8 mouse cellular contexts compared by ENCODE assay signal in the genomic region with DNA sequence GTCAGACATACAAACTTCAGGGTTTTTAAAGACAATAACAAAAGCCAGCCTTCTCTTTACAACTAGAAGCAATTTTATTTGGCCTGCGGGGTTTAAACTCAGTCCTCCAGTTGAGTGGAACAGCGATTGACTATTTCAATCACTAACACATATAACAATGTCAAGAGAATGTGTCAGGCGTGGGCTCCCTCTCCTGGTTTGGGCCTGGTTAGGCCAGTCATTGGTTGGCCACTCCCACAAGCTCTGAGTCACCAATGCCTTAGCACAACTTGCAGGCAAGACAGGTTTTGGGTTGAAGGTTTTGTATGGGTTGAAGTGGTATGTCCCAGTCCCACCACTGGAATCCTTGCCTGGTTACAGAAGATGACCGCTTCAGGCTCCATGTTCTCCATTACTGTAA. TPM values are rescaled to one million over a fixed set of nuclear protein-coding genes. Genes with fewer than 3 reads are reported as not detected.
DNase-seq lines count a peak whose midpoint lies in the region; ATAC-seq and TF ChIP-seq lines count a peak whose summit lies in the region.

No protein-coding gene starts in this region.

- no peaks in the 10 kb centered on the region for H3K4me1 ChIP-seq in forebrain, postnatal 0 days (ENCODE audit: insufficient read depth)
- H3K4me1 ChIP-seq in forebrain, embryonic 10.5 days: no peaks in the 10 kb centered on the region
- H3K4me1 ChIP-seq in lung, postnatal 0 days (ENCODE audit: insufficient read depth, low read depth, low read length): no peaks in the 10 kb centered on the region

- H3K9ac ChIP-seq in forebrain, postnatal 0 days: no peak overlapping the region
- no peak overlapping the region for H3K9ac ChIP-seq in lung, postnatal 0 days (replicated peaks; ENCODE audit: low read depth)

- TF ChIP-seq CTCF in forebrain, postnatal 0 days (IDR thresholded peaks at IDR 0.05; ENCODE audit: low read depth): peak; percentile 51
- peak; percentile 73 for TF ChIP-seq CTCF in lung, postnatal 0 days (IDR thresholded peaks at IDR 0.05)

- 0 out of 2 replicates have a peak, but pooled peaks have one; percentile 38 for ATAC-seq in forebrain, postnatal 0 days
- peak; percentile 62 for ATAC-seq in lung, postnatal 0 days

- no peak for TF ChIP-seq EP300 in lung, postnatal 0 days (IDR thresholded peaks at IDR 0.05)

- 73% methylated on average over 4 of the region's 4 CpGs for WGBS in forebrain, postnatal 0 days
- 79% methylated on average over 4 of the region's 4 CpGs for WGBS in forebrain, embryonic 10.5 days
- 53% methylated on average over 4 of the region's 4 CpGs for WGBS in lung, postnatal 0 days

- no peaks in the 10 kb centered on the region for H3K27me3 ChIP-seq in forebrain, postnatal 0 days (ENCODE audit: insufficient read depth, low read length)
- H3K27me3 ChIP-seq in forebrain, embryonic 10.5 days (ENCODE audit: poor library complexity, severe bottlenecking): no peaks in the 10 kb centered on the region
- no peaks in the 10 kb centered on the region for H3K27me3 ChIP-seq in lung, postnatal 0 days (replicated peaks; ENCODE audit: insufficient read depth, low read length)

- H3K4me2 ChIP-seq in forebrain, postnatal 0 days (ENCODE audit: low read depth): no peak overlapping the region
- H3K4me2 ChIP-seq in lung, postnatal 0 days (replicated peaks; ENCODE audit: low read depth, low read length): no peak overlapping the region

- no peaks in the 10 kb centered on the region for H3K9me3 ChIP-seq in forebrain, postnatal 0 days (ENCODE audit: low read length)
- H3K9me3 ChIP-seq in forebrain, embryonic 10.5 days: no peaks in the 10 kb centered on the region
- H3K9me3 ChIP-seq in lung, postnatal 0 days (ENCODE audit: low read length): 0 out of 2 replicates have a peak, but pooled peaks cover 2% of the 10 kb centered on the region

- no peak overlapping the region for H3K27ac ChIP-seq in forebrain, postnatal 0 days (ENCODE audit: low read depth, low read length)
- H3K27ac ChIP-seq in forebrain, embryonic 10.5 days: no peak overlapping the region
- H3K27ac ChIP-seq in lung, postnatal 0 days (ENCODE audit: low read length): no peak overlapping the region

- H3K4me3 ChIP-seq in forebrain, postnatal 0 days (ENCODE audit: low read depth, low read length): no peak overlapping the region
- no peak overlapping the region for H3K4me3 ChIP-seq in forebrain, embryonic 10.5 days
- no peak overlapping the region for H3K4me3 ChIP-seq in lung, postnatal 0 days (ENCODE audit: low read depth, low read length)

- DNase-seq in forebrain, postnatal 0 days: peak; percentile 27
- no peak for DNase-seq in forebrain, embryonic 10.5 days (ENCODE audit: extremely low spot score, low spot score)
- peak; percentile 50 to 64 for DNase-seq in urinary bladder, postnatal 36 days (ENCODE audit: low spot score in 2 of 2)
- no peak for DNase-seq in urinary bladder, adult 2 months (ENCODE audit: low spot score)
- peak; percentile 11 for DNase-seq in gastrocnemius, postnatal 25 days
- DNase-seq in lung, postnatal 0 days (ENCODE audit: low spot score): peak; percentile 78
- no peak for DNase-seq in left cerebral cortex, adult 8-10 months (ENCODE audit: low spot score in 2 of 2)
- DNase-seq in thymus, postnatal 0 days (ENCODE audit: low spot score): no peak

- no peaks in the 10 kb centered on the region for H3K36me3 ChIP-seq in forebrain, postnatal 0 days (ENCODE audit: insufficient read depth)
- H3K36me3 ChIP-seq in forebrain, embryonic 10.5 days (replicated peaks): no peaks in the 10 kb centered on the region
- no peaks in the 10 kb centered on the region for H3K36me3 ChIP-seq in lung, postnatal 0 days (ENCODE audit: insufficient read depth, low read length)

RNA-seq across cellular contexts. Expression of a gene that starts 18.6 kb away (rescaled TPM):
- 105 and 125 TPM in 2 replicates for total RNA-seq in forebrain, postnatal 0 days (2014; rRNA removed)
- polyA plus RNA-seq in forebrain, postnatal 0 days (2015; fragmentation: Nextera tagmentation; extraction: Ambion mirVana): 186 and 200 TPM in 2 replicates
- 127 and 129 TPM in 2 replicates for polyA plus RNA-seq in forebrain, embryonic 10.5 days (2016; fragmentation: Nextera tagmentation; extraction: Ambion mirVana)
- polyA plus RNA-seq in urinary bladder, adult 2 months (2012; rRNA removed): 73.3 and 76.1 TPM in 2 replicates
- 10 to 100 TPM; 19.1 to 20.7 TPM for total RNA-seq in gastrocnemius, postnatal 25 days (2021)
- 138 and 140 TPM in 2 replicates for polyA plus RNA-seq in lung, postnatal 0 days (2015; fragmentation: Nextera tagmentation; extraction: Ambion mirVana)
- total RNA-seq in left cerebral cortex, adult 8-10 months (2022): 10 to 100 TPM; 78.2 to 89.6 (median 84.4) TPM
- polyA plus RNA-seq in thymus, postnatal 0 days (2015; fragmentation: Nextera tagmentation; extraction: Ambion mirVana): 180 and 185 TPM in 2 replicates

RNA-seq across cellular contexts. Expression of a gene that starts 36.8 kb away (rescaled TPM):
- total RNA-seq in forebrain, postnatal 0 days (2014; rRNA removed): 23.9 and 27.9 TPM in 2 replicates
- 23.5 and 28.8 TPM in 2 replicates for polyA plus RNA-seq in forebrain, postnatal 0 days (2015; fragmentation: Nextera tagmentation; extraction: Ambion mirVana)
- 12.6 and 13.1 TPM in 2 replicates for polyA plus RNA-seq in forebrain, embryonic 10.5 days (2016; fragmentation: Nextera tagmentation; extraction: Ambion mirVana)
- 25.4 and 29.3 TPM in 2 replicates for polyA plus RNA-seq in urinary bladder, adult 2 months (2012; rRNA removed)
- 10 to 100 TPM; 38.5 to 70.4 TPM for total RNA-seq in gastrocnemius, postnatal 25 days (2021)
- 16.8 and 18.6 TPM in 2 replicates for polyA plus RNA-seq in lung, postnatal 0 days (2015; fragmentation: Nextera tagmentation; extraction: Ambion mirVana)
- total RNA-seq in left cerebral cortex, adult 8-10 months (2022): 10 to 100 TPM; 52.0 to 72.2 (median 56.2) TPM
- 0.95 and 1.5 TPM in 2 replicates for polyA plus RNA-seq in thymus, postnatal 0 days (2015; fragmentation: Nextera tagmentation; extraction: Ambion mirVana)

RNA-seq across cellular contexts. Expression of a gene that starts 45.1 kb away (rescaled TPM):
- 46.3 and 50.9 TPM in 2 replicates for total RNA-seq in forebrain, postnatal 0 days (2014; rRNA removed)
- polyA plus RNA-seq in forebrain, postnatal 0 days (2015; fragmentation: Nextera tagmentation; extraction: Ambion mirVana): 59.3 and 59.8 TPM in 2 replicates
- polyA plus RNA-seq in forebrain, embryonic 10.5 days (2016; fragmentation: Nextera tagmentation; extraction: Ambion mirVana): 38.3 and 40.9 TPM in 2 replicates
- 43.1 and 51.5 TPM in 2 replicates for polyA plus RNA-seq in urinary bladder, adult 2 months (2012; rRNA removed)
- total RNA-seq in gastrocnemius, postnatal 25 days (2021): 10 to 100 TPM; 13.3 to 16.9 TPM
- polyA plus RNA-seq in lung, postnatal 0 days (2015; fragmentation: Nextera tagmentation; extraction: Ambion mirVana): 30.3 and 31.0 TPM in 2 replicates
- 10 to 100 TPM; 24.6 to 32.7 (median 27.1) TPM for total RNA-seq in left cerebral cortex, adult 8-10 months (2022)
- 61.1 and 65.7 TPM in 2 replicates for polyA plus RNA-seq in thymus, postnatal 0 days (2015; fragmentation: Nextera tagmentation; extraction: Ambion mirVana)

Comparison
In these comparisons a context has a peak if more than half of its experiments do, and no peak if none do; other contexts are left out.
1. DNase-seq: peak in forebrain, postnatal 0 days (single experiment), urinary bladder, postnatal 36 days (2 of 2), gastrocnemius, postnatal 25 days (single experiment) and lung, postnatal 0 days (single experiment); none in forebrain, embryonic 10.5 days (single experiment), urinary bladder, adult 2 months (single experiment), left cerebral cortex, adult 8-10 months (0 of 2) and thymus, postnatal 0 days (single experiment).